Mouse (Mus musculus): ENCODE data around the gene Synpo2. TPM values are rescaled to one million over a fixed set of nuclear protein-coding genes. Genes with fewer than 3 reads are reported as not detected.

Gene Synpo2
- 5.3 and 6.8 TPM in 2 replicates for polyA plus RNA-seq (2016; fragmentation: Nextera tagmentation; extraction: Ambion mirVana)

- H3K9me3 ChIP-seq: peaks cover 4% of the 10 kb centered on the region; the same call in 1 of the 2 replicates
- H3K36me3 ChIP-seq: no peaks in the 10 kb centered on the region
- H3K4me3 ChIP-seq (replicated peaks): peak within 1 kb of the TSS; percentile 46
- peaks cover 12% of the 10 kb centered on the region for H3K4me1 ChIP-seq (replicated peaks)
- H3K4me2 ChIP-seq: peak within 1 kb of the TSS; percentile 64
- peaks cover 13% of the 10 kb centered on the region for H3K27me3 ChIP-seq
- no peak; the same call in 1 of the 2 replicates for ATAC-seq (ENCODE audit: insufficient number of reproducible peaks, insufficient read depth, low FRiP score, low TSS enrichment, low read depth)
- peak within 1 kb of the TSS; percentile 56 for H3K9ac ChIP-seq (replicated peaks)
- WGBS: 2% methylated on average over 20 of the region's 20 CpGs
- no peak within 1 kb of the TSS for H3K27ac ChIP-seq
Observed at GRCm38 (mm10) chr3:123235921-123236320, at the start of gene Synpo2. Gene Synpo2 (minus strand): TSS chr3:123236149.

- ATAC-seq (ENCODE audit: insufficient number of reproducible peaks, insufficient read depth, low FRiP score, low TSS enrichment, low read depth): no peak
Observed at GRCm38 (mm10) chr3:123285649-123286048, 49.7 kb upstream of the Synpo2 start.

GRCm38 (mm10) chr3:123284284-123284683, 48.3 kb upstream of the Synpo2 start:
- Histone ChIP-seq H3K4me1 (replicated peaks) (peaks cover 2% of the 10 kb centered on the region; the same call in 1 of the 2 replicates), H3K27me3 (no peaks in the 10 kb centered on the region), H3K9ac (replicated peaks) (no peak overlapping the region), H3K27ac (no peak overlapping the region), H3K36me3 (peaks cover 42% of the 10 kb centered on the region), H3K4me3 (replicated peaks) (no peak overlapping the region), H3K9me3 (no peaks in the 10 kb centered on the region), H3K4me2 (no peak overlapping the region)
- 92% methylated on average over 5 of the region's 5 CpGs for WGBS
- ATAC-seq (ENCODE audit: insufficient number of reproducible peaks, insufficient read depth, low FRiP score, low TSS enrichment, low read depth): no peak

More at GRCm38 (mm10) chr3:123285649-123286048, 49.7 kb upstream of the Synpo2 start:
- Histone ChIP-seq H3K36me3 (peaks cover 32% of the 10 kb centered on the region), H3K27me3 (no peaks in the 10 kb centered on the region), H3K27ac (no peak overlapping the region), H3K9ac (replicated peaks) (no peak overlapping the region), H3K4me2 (no peak overlapping the region), H3K4me3 (replicated peaks) (no peak overlapping the region), H3K4me1 (replicated peaks) (peaks cover 5% of the 10 kb centered on the region; the same call in 1 of the 2 replicates), H3K9me3 (no peaks in the 10 kb centered on the region)

- H3K27ac ChIP-seq: no peak overlapping the region
- peaks cover 51% of the 10 kb centered on the region for H3K36me3 ChIP-seq
- H3K9ac ChIP-seq (replicated peaks): no peak overlapping the region
- no peak overlapping the region for H3K4me2 ChIP-seq
- H3K9me3 ChIP-seq: no peaks in the 10 kb centered on the region
- no peaks in the 10 kb centered on the region for H3K27me3 ChIP-seq
- H3K4me1 ChIP-seq (replicated peaks): no peaks in the 10 kb centered on the region
- WGBS: 81% methylated on average over 12 of the region's 12 CpGs
- no peak for ATAC-seq (ENCODE audit: insufficient number of reproducible peaks, insufficient read depth, low FRiP score, low TSS enrichment, low read depth)
- H3K4me3 ChIP-seq (replicated peaks): no peak overlapping the region
Observed at GRCm38 (mm10) chr3:123282866-123283615, 47.1 kb upstream of the Synpo2 start.

- H3K4me2 ChIP-seq: peak overlapping the region; percentile 65
- H3K4me3 ChIP-seq (replicated peaks): peak overlapping the region; percentile 78
- H3K9ac ChIP-seq (replicated peaks): peak overlapping the region; percentile 77
- no peaks in the 10 kb centered on the region; the same call in 1 of the 2 replicates for H3K4me1 ChIP-seq (replicated peaks)
- H3K27me3 ChIP-seq: peaks cover 11% of the 10 kb centered on the region; the same call in 1 of the 2 replicates
- peak; percentile 44 for ATAC-seq (ENCODE audit: insufficient number of reproducible peaks, insufficient read depth, low FRiP score, low TSS enrichment, low read depth)
- no peaks in the 10 kb centered on the region for H3K9me3 ChIP-seq
- H3K27ac ChIP-seq: no peak overlapping the region; the same call in 1 of the 2 replicates
- WGBS: under 1% methylated on average over 25 of the region's 25 CpGs
- H3K36me3 ChIP-seq: peaks cover 27% of the 10 kb centered on the region
Observed at GRCm38 (mm10) chr3:123267741-123268201, 31.8 kb upstream of the Synpo2 start.

- H3K9ac ChIP-seq (replicated peaks): peak within 1 kb of the TSS; percentile 77
- H3K4me3 ChIP-seq (replicated peaks): peak within 1 kb of the TSS; percentile 78
- H3K4me2 ChIP-seq: peak within 1 kb of the TSS; percentile 65
- no peak within 1 kb of the TSS; the same call in 1 of the 2 replicates for H3K27ac ChIP-seq
- ATAC-seq (ENCODE audit: insufficient number of reproducible peaks, insufficient read depth, low FRiP score, low TSS enrichment, low read depth): peak; percentile 88
- WGBS: 3% methylated on average over 68 of the region's 68 CpGs
- H3K36me3 ChIP-seq: peaks cover 21% of the 10 kb centered on the region
- peaks cover 11% of the 10 kb centered on the region; the same call in 1 of the 2 replicates for H3K27me3 ChIP-seq
- no peaks in the 10 kb centered on the region for H3K9me3 ChIP-seq
- H3K4me1 ChIP-seq (replicated peaks): no peaks in the 10 kb centered on the region; the same call in 1 of the 2 replicates
Observed at GRCm38 (mm10) chr3:123266753-123267651, 31.1 kb upstream of the Synpo2 start, which contains the start of gene Sec24d. Gene Sec24d (plus strand): TSS chr3:123267455.

GRCm38 (mm10) chr3:123264706-123265105, 28.8 kb upstream of the Synpo2 start:
- H3K27me3 ChIP-seq: peaks cover 11% of the 10 kb centered on the region; the same call in 1 of the 2 replicates
- peak overlapping the region; percentile 32; the same call in 1 of the 2 replicates for H3K4me2 ChIP-seq
- no peaks in the 10 kb centered on the region; the same call in 1 of the 2 replicates for H3K4me1 ChIP-seq (replicated peaks)
- ATAC-seq (ENCODE audit: insufficient number of reproducible peaks, insufficient read depth, low FRiP score, low TSS enrichment, low read depth): no peak
- 50% methylated on average over 6 of the region's 6 CpGs for WGBS
- no peak overlapping the region for H3K9ac ChIP-seq (replicated peaks)
- H3K27ac ChIP-seq: no peak overlapping the region
- peaks cover 2% of the 10 kb centered on the region for H3K36me3 ChIP-seq
- peak overlapping the region; percentile 29 for H3K4me3 ChIP-seq (replicated peaks)
- no peaks in the 10 kb centered on the region for H3K9me3 ChIP-seq

- no peak overlapping the region for H3K4me3 ChIP-seq (replicated peaks)
- no peaks in the 10 kb centered on the region for H3K9me3 ChIP-seq
- WGBS: 77% methylated on average over 4 of the region's 4 CpGs
- H3K4me1 ChIP-seq (replicated peaks): no peaks in the 10 kb centered on the region
- H3K4me2 ChIP-seq: no peak overlapping the region
- H3K36me3 ChIP-seq: no peaks in the 10 kb centered on the region
- no peak overlapping the region for H3K27ac ChIP-seq
- no peak for ATAC-seq (ENCODE audit: insufficient number of reproducible peaks, insufficient read depth, low FRiP score, low TSS enrichment, low read depth)
- no peak overlapping the region for H3K9ac ChIP-seq (replicated peaks)
- no peaks in the 10 kb centered on the region for H3K27me3 ChIP-seq
Observed at GRCm38 (mm10) chr3:123258709-123259108, 22.8 kb upstream of the Synpo2 start.

GRCm38 (mm10) chr3:123256181-123257101, 20.5 kb upstream of the Synpo2 start:
- Histone ChIP-seq H3K4me3 (replicated peaks) (no peak overlapping the region), H3K27me3 (no peaks in the 10 kb centered on the region), H3K27ac (no peak overlapping the region), H3K9me3 (no peaks in the 10 kb centered on the region), H3K4me1 (replicated peaks) (no peaks in the 10 kb centered on the region), H3K36me3 (no peaks in the 10 kb centered on the region), H3K9ac (replicated peaks) (no peak overlapping the region), H3K4me2 (no peak overlapping the region)
- no peak for ATAC-seq (ENCODE audit: insufficient number of reproducible peaks, insufficient read depth, low FRiP score, low TSS enrichment, low read depth)
- 80% methylated on average over 11 of the region's 11 CpGs for WGBS

- no peak overlapping the region for H3K4me3 ChIP-seq (replicated peaks)
- no peaks in the 10 kb centered on the region for H3K9me3 ChIP-seq
- peaks cover 4% of the 10 kb centered on the region for H3K4me1 ChIP-seq (replicated peaks)
- ATAC-seq (ENCODE audit: insufficient number of reproducible peaks, insufficient read depth, low FRiP score, low TSS enrichment, low read depth): no peak
- H3K27ac ChIP-seq: no peak overlapping the region
- no peak overlapping the region for H3K9ac ChIP-seq (replicated peaks)
- 7% methylated on average over 4 of the region's 4 CpGs for WGBS
- H3K27me3 ChIP-seq: no peaks in the 10 kb centered on the region
- H3K36me3 ChIP-seq: no peaks in the 10 kb centered on the region
- no peak overlapping the region for H3K4me2 ChIP-seq
Observed at GRCm38 (mm10) chr3:123245646-123246045, 9.7 kb upstream of the Synpo2 start.
